Mouse (Mus musculus) right cerebral cortex, adult 18-20 months (tissue): ENCODE measurements around the gene Sgo2b.
"Not testable (repeated sequence)": the region's sequence is repeated elsewhere in the genome, so short reads cannot be mapped to it uniquely, and the experiment has no call there.

Source experiments
- DNase-seq: peaks from one replicate; pipeline ENCODE4 v3.0.0; 2022; ENCODE audit warnings: mixed read lengths

The Sgo2b gene

GRCm38 (mm10) chr8:63951626-63952377 lies at the start of gene Sgo2b:
Gene Sgo2b, minus strand, starts transcription at chr8:63952248.
- DNase-seq = peak; percentile 2

- DNase-seq = not testable (repeated sequence)
Measured at GRCm38 (mm10) chr8:63970612-63971391, 18.8 kb upstream of the Sgo2b start.

GRCm38 (mm10) chr8:63961032-63961785 lies 9.2 kb upstream of the Sgo2b start:
- DNase-seq = no peak

GRCm38 (mm10) chr8:63953802-63954201 lies 1.8 kb upstream of the Sgo2b start:
- DNase-seq = not testable (repeated sequence)

- no peak for DNase-seq
Measured at GRCm38 (mm10) chr8:63933171-63933570, 18.9 kb downstream of the Sgo2b start.

GRCm38 (mm10) chr8:63929301-63930097 lies 22.5 kb downstream of the Sgo2b start:
- no peak for DNase-seq

- DNase-seq = no peak
Measured at GRCm38 (mm10) chr8:63921257-63921960, 30.6 kb downstream of the Sgo2b start.

GRCm38 (mm10) chr8:63895096-63895495 lies 57.0 kb downstream of the Sgo2b start:
- no peak for DNase-seq

- no peak for DNase-seq
Measured at GRCm38 (mm10) chr8:63878353-63878752, 73.7 kb downstream of the Sgo2b start.

GRCm38 (mm10) chr8:63877393-63877792 lies 74.7 kb downstream of the Sgo2b start:
- DNase-seq = peak; percentile 81

GRCm38 (mm10) chr8:63876949-63877348 lies 75.1 kb downstream of the Sgo2b start:
- DNase-seq = no peak
